Mouse (Mus musculus) heart, adult 10 weeks (tissue): ENCODE results near the gene Strn4. TPM values are rescaled to one million over a fixed set of nuclear protein-coding genes. Genes with fewer than 3 reads are reported as not detected.

Experiments used
- polyA plus RNA-seq: library from polyadenylated mRNA; stranded (reverse); fragments of 350-450 nt; fragmentation: Illumina TruSeq; extraction: RNeasy Lipid Tissue Mini Kit (QIAGEN cat#74804); gene quantifications from one replicate; pipeline ENCODE4 v1.2.3, GENCODE M21; 2014; ENCODE audit warnings: low read depth, low replicate concordance

The Strn4 gene
- 57.6 TPM for polyA plus RNA-seq

DNA sequence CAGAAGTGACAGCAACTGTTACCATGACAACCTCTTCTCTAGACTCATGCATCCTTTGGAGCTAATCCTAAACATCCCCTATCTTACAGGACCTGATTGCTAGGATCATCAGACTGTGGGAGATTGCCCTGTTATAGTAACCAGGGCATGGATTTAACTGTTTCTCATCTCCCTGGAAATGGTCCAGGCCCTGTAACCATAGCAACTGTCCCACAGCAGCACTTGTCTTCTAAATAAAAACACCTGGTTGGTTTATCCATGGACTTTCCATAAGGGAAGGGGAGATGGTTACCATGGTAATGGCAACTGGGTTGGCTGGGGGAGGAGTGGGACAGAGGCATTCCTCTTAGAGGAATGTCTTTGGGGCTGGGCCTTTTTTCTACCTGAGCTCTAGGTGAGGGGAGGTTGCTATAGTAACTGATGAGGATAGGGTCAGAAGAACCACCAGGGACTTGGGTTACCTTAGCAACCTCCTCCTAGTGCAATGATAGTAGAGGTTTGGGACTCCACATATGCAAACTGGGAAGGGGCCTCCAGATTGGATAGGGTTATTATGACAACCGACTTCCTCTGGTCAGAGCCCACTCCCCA, at the start of gene Strn4:
Gene Strn4, plus strand, starts transcription at position 539 of the 591 bp plus-strand sequence.

DNA sequence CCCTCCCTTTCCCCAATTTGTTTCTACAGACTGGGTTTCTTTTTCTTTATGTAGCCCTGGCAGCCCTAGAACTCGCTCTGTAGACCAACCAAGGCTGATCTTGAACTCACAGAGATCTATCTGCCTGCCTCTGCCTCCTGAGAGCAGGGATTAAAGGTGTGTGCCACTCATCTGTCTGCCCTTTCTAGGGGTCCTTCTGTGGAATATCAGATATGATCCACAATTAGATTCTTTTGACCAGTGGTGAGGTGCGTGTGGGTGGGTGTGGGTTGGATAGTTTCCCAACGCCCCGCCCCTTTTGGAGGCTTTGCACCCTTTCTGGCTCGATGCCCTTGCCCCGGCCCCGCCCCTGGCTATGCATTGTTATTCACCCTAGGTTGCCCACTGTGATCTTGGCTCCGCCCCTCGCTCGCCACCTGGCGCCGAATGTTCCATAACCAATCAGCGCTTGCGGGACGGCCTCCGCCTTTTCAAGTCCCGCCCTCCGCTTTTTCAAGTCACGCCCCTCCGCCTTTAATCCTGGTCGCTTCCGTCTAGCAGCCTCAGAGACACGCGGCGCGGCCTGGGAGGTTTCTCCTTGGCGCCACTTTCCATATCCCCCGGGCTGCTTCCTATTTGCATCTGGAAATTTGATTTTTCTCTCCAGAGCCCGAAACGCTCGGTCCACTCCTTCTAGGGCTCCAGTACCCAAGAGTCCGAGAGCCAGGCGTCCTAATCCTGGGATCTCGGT, 34.7 kb upstream of the Strn4 start, which contains the start of gene Slc1a5:
Gene Slc1a5, plus strand, starts transcription at position 516 of the 730 bp plus-strand sequence.

DNA sequence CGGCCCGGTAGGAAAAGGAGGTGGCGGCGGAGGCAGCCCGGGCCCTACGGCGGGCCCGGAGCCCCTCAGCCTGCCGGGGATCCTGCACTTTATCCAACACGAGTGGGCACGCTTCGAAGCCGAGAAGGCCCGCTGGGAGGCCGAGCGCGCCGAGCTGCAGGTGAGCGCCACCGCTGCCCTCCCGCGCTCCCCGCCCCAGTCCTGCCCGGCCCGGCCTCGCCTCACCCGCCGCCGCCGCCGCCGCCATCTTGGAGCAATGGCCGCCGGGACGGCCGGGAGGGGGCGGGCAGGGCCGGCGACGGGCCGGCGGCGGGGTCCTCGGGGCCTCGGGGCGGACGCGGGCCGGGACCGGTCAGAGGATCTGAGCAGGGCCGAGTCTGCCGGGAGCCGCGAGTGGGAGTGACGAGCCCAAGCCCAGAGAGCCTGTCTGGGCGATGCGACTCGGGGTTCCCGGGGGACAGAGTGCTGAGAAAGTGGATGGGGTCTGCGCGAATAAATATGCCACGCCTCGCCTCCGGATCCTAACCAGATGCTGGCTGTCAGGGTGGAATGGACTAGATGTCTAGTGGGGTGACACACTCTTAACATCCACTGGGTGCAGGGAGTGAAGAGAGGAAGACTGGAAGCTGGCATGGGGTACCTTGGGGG, 910 bp downstream of the Strn4 start, which contains the start of gene Fkrp:
Gene Fkrp, minus strand, starts transcription at position 258 of the 648 bp plus-strand sequence.

DNA sequence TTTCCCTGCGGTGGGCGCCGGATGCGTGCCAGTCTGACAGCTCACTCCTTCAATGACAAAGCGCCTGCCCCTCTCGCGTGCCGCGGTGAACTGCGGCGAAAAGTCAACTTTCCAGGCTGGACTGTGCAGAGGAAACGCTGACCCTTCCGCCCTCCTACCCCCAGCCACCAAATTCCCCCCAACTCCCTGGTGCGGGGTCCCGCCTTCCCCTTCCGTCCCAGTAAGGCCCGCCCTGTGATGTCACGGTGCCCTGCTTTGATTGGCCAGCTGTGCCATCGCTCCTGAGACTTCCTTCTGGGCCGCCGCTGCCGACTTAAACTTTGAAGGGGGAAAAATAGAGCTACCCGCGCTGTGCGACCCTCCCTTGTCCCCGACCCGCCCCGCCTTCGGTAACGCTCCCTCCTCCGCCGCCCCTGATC, 27.0 kb downstream of the Strn4 start, which contains the start of gene Prkd2:
Gene Prkd2, plus strand, starts transcription at position 258 of the 419 bp plus-strand sequence.

DNA sequence AGATGAGACGGTGACA, 59.4 kb downstream of the Strn4 start, which contains the start of gene Dact3:
Gene Dact3, plus strand, starts transcription at position 8 of the 16 bp plus-strand sequence.

Other genes starting within 250 kb of the Strn4 start
- gene Arhgap35, start 200.9 kb upstream of the Strn4 start, polyA plus RNA-seq: 23.7 TPM
- not detected for gene Ceacam15, start 140.2 kb upstream of the Strn4 start, polyA plus RNA-seq
- not detected for gene Ceacam9, start 94.0 kb upstream of the Strn4 start, polyA plus RNA-seq
- 101 TPM for gene Ap2s1, start 77.5 kb upstream of the Strn4 start, polyA plus RNA-seq
- gene Slc1a5, start 34.5 kb upstream of the Strn4 start, polyA plus RNA-seq: 27.6 TPM
- 41.3 TPM for gene Fkrp, start 843 bp downstream of the Strn4 start, polyA plus RNA-seq
- 16.4 TPM for gene Prkd2, start 27.0 kb downstream of the Strn4 start, polyA plus RNA-seq
- 9.5 TPM for gene Dact3, start 59.4 kb downstream of the Strn4 start, polyA plus RNA-seq
- 3.7 TPM for gene Gng8, start 75.9 kb downstream of the Strn4 start, polyA plus RNA-seq
- 3.4 TPM for gene Ptgir, start 90.6 kb downstream of the Strn4 start, polyA plus RNA-seq
- gene Calm3, start 108.2 kb downstream of the Strn4 start, polyA plus RNA-seq: 115 TPM
- 3.4 TPM for gene Pnmal2, start 128.8 kb downstream of the Strn4 start, polyA plus RNA-seq
- 0.10 TPM for gene Pnmal1, start 143.8 kb downstream of the Strn4 start, polyA plus RNA-seq
- gene Gm42372, start 167.2 kb downstream of the Strn4 start, polyA plus RNA-seq: not detected
- gene Ccdc8, start 176.8 kb downstream of the Strn4 start, polyA plus RNA-seq: 3.9 TPM
- 78.9 TPM for gene Ppp5c, start 212.0 kb downstream of the Strn4 start, polyA plus RNA-seq
- gene Hif3a, start 246.5 kb downstream of the Strn4 start, polyA plus RNA-seq: 0.84 TPM